Mouse (Mus musculus): ENCODE data around the gene Ndc1. TPM values are rescaled to one million over a fixed set of nuclear protein-coding genes. Genes with fewer than 3 reads are reported as not detected.
A peak's percentile ranks its signal among the peaks of the same experiment; 100 is the strongest.
"Not testable (repeated sequence)": the region's sequence is repeated elsewhere in the genome, so short reads cannot be mapped to it uniquely, and the experiment has no call there.

Gene Ndc1
- polyA plus RNA-seq, 1 experiment from 2014 or later = 25.0 TPM

DNA sequence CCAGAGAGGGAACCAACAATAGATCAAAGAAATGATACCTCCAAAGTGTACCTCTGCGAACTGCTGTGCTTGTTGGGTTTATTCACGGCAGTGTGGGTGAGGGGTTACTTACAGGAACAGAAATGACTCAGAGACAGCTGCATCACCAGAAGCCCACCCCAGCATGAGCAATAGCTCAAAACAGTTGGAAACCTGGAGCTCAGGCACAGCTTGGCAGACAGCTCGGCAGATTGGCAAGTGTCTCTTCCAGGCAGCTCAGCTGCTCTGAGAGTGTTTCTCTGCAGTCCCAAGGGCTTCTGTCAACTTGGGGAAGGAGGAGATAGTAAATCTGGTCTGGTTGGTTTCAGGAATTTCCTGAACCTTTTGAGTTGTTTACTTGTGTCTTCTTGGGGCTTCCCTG, 9.1 kb upstream of the Ndc1 start:
- ATAC-seq (no peak), DNase-seq (ENCODE audit: low spot score) (peak; percentile 51)
- no peak overlapping the region for H3K4me3 ChIP-seq (ENCODE audit: low read depth, low read length)
- H3K27me3 ChIP-seq (replicated peaks; ENCODE audit: control insufficient read depth, insufficient read depth, low read length) = no peaks in the 10 kb centered on the region
- no peaks in the 10 kb centered on the region for H3K9me3 ChIP-seq (replicated peaks; ENCODE audit: control insufficient read depth, low read length)
- no peak overlapping the region for H3K4me2 ChIP-seq (ENCODE audit: low read length)
- no peaks in the 10 kb centered on the region for H3K4me1 ChIP-seq (ENCODE audit: control insufficient read depth, insufficient read depth, low read length)
- no peak overlapping the region for H3K9ac ChIP-seq (ENCODE audit: low read length)
- no peak overlapping the region for H3K27ac ChIP-seq (ENCODE audit: low read depth, low read length)
- 0 out of 2 replicates have a peak, but pooled peaks cover 3% of the 10 kb centered on the region for H3K36me3 ChIP-seq (ENCODE audit: control insufficient read depth, insufficient read depth, low read length)
- 79% methylated on average over 3 of the region's 3 CpGs for WGBS

DNA sequence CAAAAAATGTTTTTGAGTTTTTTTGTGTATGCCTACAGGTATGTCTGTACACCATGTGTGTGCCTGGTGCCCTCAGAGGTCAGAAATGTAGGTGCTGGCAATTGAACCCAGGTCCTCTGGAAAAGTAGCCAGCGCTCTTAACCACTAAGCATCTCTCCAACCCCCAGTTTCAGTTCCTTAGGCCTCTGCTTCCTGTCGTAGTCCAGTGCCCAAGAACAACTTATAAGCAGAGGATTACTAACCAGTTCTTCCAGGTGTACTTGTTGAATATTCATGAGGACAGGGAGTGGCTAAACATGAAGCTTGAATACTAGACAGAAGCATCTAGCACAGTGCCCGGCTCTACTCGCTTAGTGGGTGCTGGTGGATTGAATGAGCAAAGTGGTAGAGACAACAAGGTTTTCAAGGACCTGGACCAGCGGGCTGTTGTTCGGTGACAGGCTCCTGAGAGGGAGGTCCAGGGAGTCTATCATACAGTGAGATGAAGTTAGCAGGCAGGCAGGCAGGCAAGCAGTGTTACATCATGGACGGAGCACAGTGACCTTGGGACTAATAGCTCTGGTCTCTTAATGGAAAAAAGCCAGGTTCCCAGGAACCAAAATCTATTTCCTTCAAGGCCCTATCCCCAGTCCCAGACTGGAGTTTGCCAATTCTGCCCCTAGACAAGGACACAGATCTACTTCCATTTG, 7.0 kb upstream of the Ndc1 start:
- Histone ChIP-seq H3K27ac (ENCODE audit: low read depth, low read length) (no peak overlapping the region), H3K9me3 (replicated peaks; ENCODE audit: control insufficient read depth, low read length) (no peaks in the 10 kb centered on the region), H3K4me2 (ENCODE audit: low read length) (no peak overlapping the region), H3K9ac (ENCODE audit: low read length) (no peak overlapping the region), H3K36me3 (ENCODE audit: control insufficient read depth, insufficient read depth, low read length) (0 out of 2 replicates have a peak, but pooled peaks cover 3% of the 10 kb centered on the region), H3K4me1 (ENCODE audit: control insufficient read depth, insufficient read depth, low read length) (no peaks in the 10 kb centered on the region), H3K4me3 (ENCODE audit: low read depth, low read length) (no peak overlapping the region), H3K27me3 (replicated peaks; ENCODE audit: control insufficient read depth, insufficient read depth, low read length) (no peaks in the 10 kb centered on the region)
- ATAC-seq (no peak), DNase-seq (ENCODE audit: low spot score) (no peak)
- WGBS = 86% methylated on average over 7 of the region's 7 CpGs

DNA sequence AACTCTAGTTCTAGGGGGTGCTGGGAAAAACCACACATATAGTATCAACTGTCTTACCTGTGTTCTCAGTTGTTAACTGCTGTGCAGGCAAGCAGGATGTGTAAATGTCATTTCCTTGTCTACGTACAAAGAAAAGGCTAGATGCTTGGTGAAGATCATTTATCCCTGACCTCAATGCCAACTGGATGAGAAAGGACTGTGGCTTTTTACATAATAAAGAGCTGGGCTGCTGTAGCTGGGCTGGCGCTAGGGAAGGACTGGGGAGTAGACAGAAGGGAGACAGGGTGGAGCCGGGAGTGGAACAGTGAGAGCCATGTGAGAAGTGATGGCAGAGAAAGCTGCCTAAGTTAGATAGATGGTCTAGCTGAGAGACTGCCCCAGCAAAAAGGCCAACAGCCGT, 4.8 kb upstream of the Ndc1 start:
- Histone ChIP-seq H3K27me3 (replicated peaks; ENCODE audit: control insufficient read depth, insufficient read depth, low read length) (no peaks in the 10 kb centered on the region), H3K36me3 (ENCODE audit: control insufficient read depth, insufficient read depth, low read length) (0 out of 2 replicates have a peak, but pooled peaks cover 3% of the 10 kb centered on the region), H3K4me2 (ENCODE audit: low read length) (no peak overlapping the region), H3K27ac (ENCODE audit: low read depth, low read length) (no peak overlapping the region), H3K9ac (ENCODE audit: low read length) (no peak overlapping the region), H3K4me1 (ENCODE audit: control insufficient read depth, insufficient read depth, low read length) (no peaks in the 10 kb centered on the region), H3K4me3 (ENCODE audit: low read depth, low read length) (no peak overlapping the region), H3K9me3 (replicated peaks; ENCODE audit: control insufficient read depth, low read length) (no peaks in the 10 kb centered on the region)
- no peak for DNase-seq (ENCODE audit: low spot score)
- WGBS = 51% methylated on average over 4 of the region's 4 CpGs
- ATAC-seq = no peak

DNA sequence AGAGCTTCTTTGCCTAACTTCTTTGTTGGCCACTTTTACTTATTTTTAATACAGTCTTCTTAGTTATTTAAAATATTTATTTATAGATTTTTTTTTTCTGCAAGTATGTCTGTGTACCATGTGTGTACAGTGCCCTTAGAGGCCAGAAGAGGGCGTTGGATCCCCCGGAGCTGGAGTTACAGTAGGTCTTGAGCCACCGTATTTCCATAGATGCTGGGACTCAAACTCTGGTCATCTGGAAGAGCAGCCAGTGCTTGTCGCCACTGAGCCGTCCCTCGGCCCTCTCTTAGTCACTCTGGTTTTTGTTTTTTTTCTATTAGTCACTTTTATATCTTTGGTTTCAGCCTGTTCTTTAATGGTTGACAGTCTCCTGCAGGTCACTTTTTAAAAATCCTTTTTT, 4.0 kb upstream of the Ndc1 start:
- DNase-seq (ENCODE audit: low spot score) (no peak), ATAC-seq (no peak)
- no peak overlapping the region for H3K9ac ChIP-seq (ENCODE audit: low read length)
- 0 out of 2 replicates have a peak, but pooled peaks cover under 1% of the 10 kb centered on the region for H3K36me3 ChIP-seq (ENCODE audit: control insufficient read depth, insufficient read depth, low read length)
- H3K27ac ChIP-seq (ENCODE audit: low read depth, low read length) = no peak overlapping the region
- WGBS = 82% methylated on average over 6 of the region's 6 CpGs
- 0 out of 2 replicates have a peak, but pooled peaks cover 2% of the 10 kb centered on the region for H3K4me1 ChIP-seq (ENCODE audit: control insufficient read depth, insufficient read depth, low read length)
- no peaks in the 10 kb centered on the region for H3K9me3 ChIP-seq (replicated peaks; ENCODE audit: control insufficient read depth, low read length)
- no peak overlapping the region for H3K4me3 ChIP-seq (ENCODE audit: low read depth, low read length)
- no peak overlapping the region for H3K4me2 ChIP-seq (ENCODE audit: low read length)
- H3K27me3 ChIP-seq (replicated peaks; ENCODE audit: control insufficient read depth, insufficient read depth, low read length) = no peaks in the 10 kb centered on the region

DNA sequence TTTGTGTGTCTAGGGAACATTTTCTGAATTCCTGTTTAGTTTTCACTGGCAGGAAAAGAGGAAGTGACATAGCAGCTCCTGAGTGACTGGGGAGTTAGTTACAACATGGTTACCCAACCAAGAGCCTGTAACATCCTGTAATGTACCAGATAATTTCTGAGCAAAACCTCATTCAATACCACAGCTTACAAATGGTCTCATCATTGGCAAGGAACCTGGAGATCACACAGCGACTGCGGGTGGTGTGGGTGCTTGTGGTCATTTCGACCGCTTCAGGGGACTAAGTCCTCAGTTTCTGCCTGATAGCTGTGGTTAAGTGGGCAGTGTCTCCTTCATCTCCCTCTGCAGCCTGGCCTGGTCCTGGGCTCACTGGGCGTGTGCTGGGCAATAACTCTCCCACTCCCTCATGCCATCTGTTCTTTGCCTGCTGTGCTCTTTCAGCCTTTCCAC, 3.4 kb upstream of the Ndc1 start:
- WGBS = 88% methylated on average over 5 of the region's 5 CpGs
- Histone ChIP-seq H3K4me3 (ENCODE audit: low read depth, low read length) (no peak overlapping the region), H3K9ac (ENCODE audit: low read length) (no peak overlapping the region), H3K4me1 (ENCODE audit: control insufficient read depth, insufficient read depth, low read length) (peaks cover 5% of the 10 kb centered on the region; the same call in 1 of the 2 replicates), H3K4me2 (ENCODE audit: low read length) (no peak overlapping the region), H3K27me3 (replicated peaks; ENCODE audit: control insufficient read depth, insufficient read depth, low read length) (no peaks in the 10 kb centered on the region), H3K27ac (ENCODE audit: low read depth, low read length) (no peak overlapping the region), H3K36me3 (ENCODE audit: control insufficient read depth, insufficient read depth, low read length) (no peaks in the 10 kb centered on the region), H3K9me3 (replicated peaks; ENCODE audit: control insufficient read depth, low read length) (no peaks in the 10 kb centered on the region)
- DNase-seq (ENCODE audit: low spot score) (no peak), ATAC-seq (no peak)

DNA sequence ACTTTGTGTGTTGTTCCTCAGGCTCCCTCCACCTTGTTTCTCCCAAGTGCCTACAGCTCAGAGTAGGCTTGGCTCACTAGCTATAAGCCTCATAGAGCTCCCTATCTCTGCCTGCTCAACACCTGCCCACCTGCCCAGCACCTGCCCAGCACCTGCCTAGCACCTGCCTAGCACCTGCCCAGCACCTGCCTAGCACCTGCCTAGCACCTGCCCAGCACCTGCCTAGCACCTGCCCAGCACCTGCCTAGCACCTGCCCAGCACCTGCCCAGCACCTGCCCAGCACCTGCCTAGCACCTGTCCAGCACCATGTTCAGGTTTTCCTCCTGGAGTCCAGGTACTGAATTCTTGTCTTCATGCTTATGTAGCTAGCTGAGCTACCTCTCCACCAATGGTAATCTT, 1.2 kb upstream of the Ndc1 start:
- not testable (repeated sequence) for H3K4me3 ChIP-seq (ENCODE audit: low read depth, low read length); H3K36me3 ChIP-seq (ENCODE audit: control insufficient read depth, insufficient read depth, low read length); DNase-seq (ENCODE audit: low spot score); H3K4me2 ChIP-seq (ENCODE audit: low read length); H3K9me3 ChIP-seq (replicated peaks; ENCODE audit: control insufficient read depth, low read length); H3K4me1 ChIP-seq (ENCODE audit: control insufficient read depth, insufficient read depth, low read length); ATAC-seq; H3K9ac ChIP-seq (ENCODE audit: low read length); H3K27me3 ChIP-seq (replicated peaks; ENCODE audit: control insufficient read depth, insufficient read depth, low read length); H3K27ac ChIP-seq (ENCODE audit: low read depth, low read length)

DNA sequence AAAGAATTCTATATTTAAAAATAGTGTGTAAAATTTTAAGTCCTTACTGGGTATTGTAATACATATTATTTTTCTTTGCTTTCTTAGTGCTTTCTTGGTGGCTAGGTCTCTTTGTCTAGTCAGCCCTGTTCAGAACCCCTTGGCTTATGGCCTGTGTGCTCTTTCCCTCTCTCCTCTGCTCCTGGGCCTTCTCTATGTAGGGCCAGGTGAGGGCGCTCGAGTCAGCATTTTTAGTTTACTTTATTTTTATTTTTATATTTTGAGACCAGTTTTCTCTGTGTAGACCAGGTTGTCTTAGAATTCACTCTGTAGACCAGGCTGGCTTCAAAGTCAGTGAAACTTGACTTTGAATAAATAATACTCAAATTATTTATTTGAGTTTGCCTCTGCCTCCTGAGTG, 4.7 kb downstream of the Ndc1 start:
- DNase-seq (ENCODE audit: low spot score) (no peak), ATAC-seq (no peak)
- Histone ChIP-seq H3K9me3 (replicated peaks; ENCODE audit: control insufficient read depth, low read length) (no peaks in the 10 kb centered on the region), H3K36me3 (ENCODE audit: control insufficient read depth, insufficient read depth, low read length) (peaks cover 61% of the 10 kb centered on the region), H3K4me3 (ENCODE audit: low read depth, low read length) (no peak overlapping the region), H3K4me2 (ENCODE audit: low read length) (no peak overlapping the region), H3K9ac (ENCODE audit: low read length) (no peak overlapping the region), H3K27me3 (replicated peaks; ENCODE audit: control insufficient read depth, insufficient read depth, low read length) (no peaks in the 10 kb centered on the region), H3K27ac (ENCODE audit: low read depth, low read length) (no peak overlapping the region), H3K4me1 (ENCODE audit: control insufficient read depth, insufficient read depth, low read length) (peaks cover 5% of the 10 kb centered on the region; the same call in 1 of the 2 replicates)
- WGBS = 75% methylated on average over 2 of the region's 2 CpGs

DNA sequence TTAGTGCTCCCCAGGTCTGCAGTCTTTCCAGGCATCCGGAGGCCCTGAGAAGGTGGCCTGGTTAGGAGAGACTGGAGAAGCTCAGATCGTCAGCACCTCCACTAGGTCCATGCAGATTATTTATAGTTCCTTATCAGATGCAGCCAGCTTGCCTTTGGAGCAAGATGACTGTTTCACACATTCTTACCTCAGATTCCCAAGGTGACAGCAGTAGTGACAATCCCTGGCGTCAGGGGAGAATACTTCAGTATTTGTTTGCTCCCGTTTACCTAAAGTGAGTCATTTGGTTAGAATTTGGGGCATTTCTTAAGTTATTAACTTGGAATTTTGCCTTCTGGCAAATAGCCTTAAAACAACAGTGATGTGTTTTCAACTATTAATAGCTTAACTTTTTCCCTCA, 7.1 kb downstream of the Ndc1 start:
- Histone ChIP-seq H3K27me3 (replicated peaks; ENCODE audit: control insufficient read depth, insufficient read depth, low read length) (no peaks in the 10 kb centered on the region), H3K4me2 (ENCODE audit: low read length) (no peak overlapping the region), H3K27ac (ENCODE audit: low read depth, low read length) (no peak overlapping the region), H3K36me3 (ENCODE audit: control insufficient read depth, insufficient read depth, low read length) (peaks cover 70% of the 10 kb centered on the region), H3K4me3 (ENCODE audit: low read depth, low read length) (no peak overlapping the region), H3K4me1 (ENCODE audit: control insufficient read depth, insufficient read depth, low read length) (no peaks in the 10 kb centered on the region), H3K9me3 (replicated peaks; ENCODE audit: control insufficient read depth, low read length) (no peaks in the 10 kb centered on the region), H3K9ac (ENCODE audit: low read length) (no peak overlapping the region)
- ATAC-seq (no peak), DNase-seq (ENCODE audit: low spot score) (no peak)
- 93% methylated on average over 4 of the region's 4 CpGs for WGBS

DNA sequence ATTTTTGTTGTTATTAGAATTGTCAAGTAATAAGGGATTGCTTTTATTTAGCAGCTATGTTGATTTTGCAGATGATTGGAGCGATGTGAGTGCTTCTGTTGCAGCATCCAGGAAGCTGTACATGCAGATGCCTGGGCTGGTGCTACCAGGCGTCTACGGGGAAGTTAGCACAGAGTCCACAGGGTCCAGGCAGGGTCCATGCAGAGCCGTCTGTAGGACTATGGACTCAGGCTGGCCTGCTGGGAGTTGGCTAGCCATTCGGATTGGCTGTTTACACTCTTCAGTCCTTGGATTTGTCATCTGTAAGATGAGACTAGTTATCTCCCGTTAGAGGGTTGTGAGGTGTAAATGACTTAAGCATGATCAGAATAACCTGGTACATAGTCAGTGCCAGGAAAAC, 11.4 kb downstream of the Ndc1 start:
- no peak overlapping the region for H3K27ac ChIP-seq (ENCODE audit: low read depth, low read length)
- H3K4me1 ChIP-seq (ENCODE audit: control insufficient read depth, insufficient read depth, low read length) = no peaks in the 10 kb centered on the region
- H3K9me3 ChIP-seq (replicated peaks; ENCODE audit: control insufficient read depth, low read length) = no peaks in the 10 kb centered on the region
- ATAC-seq (no peak), DNase-seq (ENCODE audit: low spot score) (no peak)
- H3K9ac ChIP-seq (ENCODE audit: low read length) = no peak overlapping the region
- peaks cover 70% of the 10 kb centered on the region for H3K36me3 ChIP-seq (ENCODE audit: control insufficient read depth, insufficient read depth, low read length)
- H3K27me3 ChIP-seq (replicated peaks; ENCODE audit: control insufficient read depth, insufficient read depth, low read length) = no peaks in the 10 kb centered on the region
- 93% methylated on average over 6 of the region's 6 CpGs for WGBS
- H3K4me2 ChIP-seq (ENCODE audit: low read length) = no peak overlapping the region
- H3K4me3 ChIP-seq (ENCODE audit: low read depth, low read length) = no peak overlapping the region
